Mouse (Mus musculus): ENCODE results near the gene Hlcs.

DNA sequence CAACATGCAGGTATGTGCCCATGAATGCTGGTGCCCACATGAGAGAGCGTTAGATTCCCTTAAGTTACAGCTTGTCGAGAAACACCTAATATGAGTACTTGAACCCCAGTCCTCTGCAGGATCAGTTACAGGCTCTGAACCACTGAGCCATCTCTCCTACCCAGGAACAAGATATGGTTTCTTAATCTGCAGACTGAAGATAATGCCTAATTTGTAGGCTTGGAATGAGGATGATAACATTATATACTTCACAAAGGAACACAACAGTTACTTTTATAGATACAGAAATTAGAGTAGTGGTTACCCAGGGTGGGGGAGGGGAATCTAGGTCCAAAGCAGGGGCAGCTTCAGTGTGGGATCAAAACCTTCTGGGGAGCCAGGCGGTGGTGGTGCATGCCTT, 12.6 kb upstream of the Hlcs start:
- TF ChIP-seq POLR2A (IDR thresholded peaks at IDR 0.05; ENCODE audit: borderline replicate concordance, extremely low read depth, low read depth, low read length) = no peak
- TF ChIP-seq CTCF (IDR thresholded peaks at IDR 0.05; ENCODE audit: insufficient read depth, low read length) = no peak

Measured in lung, adult 2 months (tissue).